Comparison of ENCODE assay signal across 14 mouse cellular contexts in genomic region chr13:28556385-28556938, GRCm38 (mm10).
DNase-seq lines count a peak whose midpoint lies in the region; ATAC-seq lines count a peak whose summit lies in the region.
"Had no signal": no experiment of that assay in that cellular context is flagged by ENCODE, and none has a peak within 500 bp of the region (broad histone marks: within the 10 kb centered on the region; RNA-seq: fewer than 3 reads in every experiment).

No protein-coding gene starts in this region.

- H3K9me3 ChIP-seq in limb, embryonic 11.5 days (ENCODE audit: control insufficient read depth, low read length), result no peaks in the 10 kb centered on the region
- no peaks in the 10 kb centered on the region for H3K9me3 ChIP-seq in hindbrain, embryonic 16.5 days (ENCODE audit: control insufficient read depth, low read length)
- H3K9me3 ChIP-seq: intestine, embryonic 15.5 days; midbrain, embryonic 12.5 days had no signal

- H3K4me1 ChIP-seq in limb, embryonic 11.5 days (ENCODE audit: control insufficient read depth, insufficient read depth, low read length), result peaks cover 23% of the 10 kb centered on the region
- H3K4me1 ChIP-seq in hindbrain, embryonic 16.5 days (ENCODE audit: control insufficient read depth, insufficient read depth, low read depth, low read length), result peaks cover 22% of the 10 kb centered on the region

- 48% methylated on average over 5 of the region's 5 CpGs for WGBS in limb, embryonic 11.5 days
- 78% methylated on average over 5 of the region's 5 CpGs for WGBS in hindbrain, embryonic 16.5 days

- no peaks in the 10 kb centered on the region for H3K27me3 ChIP-seq in limb, embryonic 11.5 days (ENCODE audit: control insufficient read depth, insufficient read depth, low read length)
- H3K27me3 ChIP-seq in hindbrain, embryonic 16.5 days (replicated peaks; ENCODE audit: control insufficient read depth, insufficient read depth, low read length), result no peaks in the 10 kb centered on the region
- H3K27me3 ChIP-seq: intestine, embryonic 15.5 days; midbrain, embryonic 12.5 days had no signal

- no peak overlapping the region for H3K4me2 ChIP-seq in limb, embryonic 11.5 days (ENCODE audit: low read depth, severe bottlenecking)
- H3K4me2 ChIP-seq in hindbrain, embryonic 16.5 days (ENCODE audit: low read length), result no peak overlapping the region
- H3K4me2 ChIP-seq: intestine, embryonic 15.5 days; midbrain, embryonic 12.5 days had no signal

- no peak for ATAC-seq in limb, embryonic 11.5 days (ENCODE audit: insufficient number of reproducible peaks, low FRiP score, low TSS enrichment, low read depth)
- 0 out of 2 replicates have a peak, but pooled peaks have one; percentile 24 for ATAC-seq in megakaryocyte, adult 5-6 weeks (ENCODE audit: poor library complexity, severe bottlenecking)
- no peak for ATAC-seq in hindbrain, embryonic 16.5 days
- ATAC-seq: forebrain, embryonic 14.5 days; intestine, embryonic 15.5 days had no signal

- DNase-seq in CD4-positive helper T cell, adult 2 months (ENCODE audit: low read depth, low spot score), result peak; percentile 15
- DNase-seq in embryo, embryonic 10.5 days (ENCODE audit: low spot score), result peak; percentile 39
- DNase-seq in limb, embryonic 11.5 days (ENCODE audit: low spot score), result peak; percentile 43
- no peak for DNase-seq in cerebellum, adult 18-20 months
- no peak for DNase-seq in left cerebral cortex, adult 8-10 months (ENCODE audit: low spot score in 2 of 2)
- DNase-seq in cerebellum, postnatal 4 days (ENCODE audit: low spot score in 2 of 2), result no peak
- DNase-seq: cerebellum, postnatal 36 days; gastrocnemius, postnatal 25 days; right cerebral cortex, postnatal 4 days had no signal

- H3K9ac ChIP-seq in limb, embryonic 11.5 days (ENCODE audit: low read length), result no peak overlapping the region
- no peak overlapping the region for H3K9ac ChIP-seq in hindbrain, embryonic 16.5 days (ENCODE audit: low read depth, low read length)
- H3K9ac ChIP-seq: intestine, embryonic 15.5 days; midbrain, embryonic 12.5 days had no signal

- H3K4me3 ChIP-seq in limb, embryonic 11.5 days (ENCODE audit: low read depth, low read length), result no peak overlapping the region
- no peak overlapping the region for H3K4me3 ChIP-seq in hindbrain, embryonic 16.5 days (ENCODE audit: low read length)
- H3K4me3 ChIP-seq: intestine, embryonic 15.5 days; midbrain, embryonic 12.5 days had no signal

- H3K36me3 ChIP-seq in limb, embryonic 11.5 days (ENCODE audit: control insufficient read depth, insufficient read depth, low read length), result no peaks in the 10 kb centered on the region
- H3K36me3 ChIP-seq in hindbrain, embryonic 16.5 days (ENCODE audit: control insufficient read depth, insufficient read depth, low read length), result no peaks in the 10 kb centered on the region
- H3K36me3 ChIP-seq: intestine, embryonic 15.5 days had no signal

- no peak overlapping the region for H3K27ac ChIP-seq in limb, embryonic 11.5 days (replicated peaks; ENCODE audit: low read depth, low read length)
- no peak overlapping the region for H3K27ac ChIP-seq in hindbrain, embryonic 16.5 days (ENCODE audit: low read depth, low read length)
- H3K27ac ChIP-seq: intestine, embryonic 15.5 days; midbrain, embryonic 12.5 days had no signal

Comparison
In these comparisons a context has a peak if more than half of its experiments do, and no peak if none do; other contexts are left out.
1. DNase-seq: peak in CD4-positive helper T cell, adult 2 months (single experiment), embryo, embryonic 10.5 days (single experiment) and limb, embryonic 11.5 days (single experiment); none in cerebellum, adult 18-20 months (0 of 2), left cerebral cortex, adult 8-10 months (0 of 2) and cerebellum, postnatal 4 days (0 of 2).